Mouse (Mus musculus) embryonic fibroblast, embryonic 13.5 days (primary cell): ENCODE results near the gene BC048679.

Source experiments
- CTCF ChIP-seq: IDR thresholded peaks from 2 replicates; pipeline ENCODE4 v1.5.1; 2011; ENCODE audit warnings: mild to moderate bottlenecking, control low read depth, low read length, moderate library complexity, borderline replicate concordance; ENCODE audit not compliant: insufficient read depth
- POLR2A ChIP-seq: IDR thresholded peaks from 2 replicates; pipeline ENCODE4 v1.6.1; 2011; ENCODE audit warnings: low read depth, mild to moderate bottlenecking, control low read depth, low read length, moderate library complexity

DNA sequence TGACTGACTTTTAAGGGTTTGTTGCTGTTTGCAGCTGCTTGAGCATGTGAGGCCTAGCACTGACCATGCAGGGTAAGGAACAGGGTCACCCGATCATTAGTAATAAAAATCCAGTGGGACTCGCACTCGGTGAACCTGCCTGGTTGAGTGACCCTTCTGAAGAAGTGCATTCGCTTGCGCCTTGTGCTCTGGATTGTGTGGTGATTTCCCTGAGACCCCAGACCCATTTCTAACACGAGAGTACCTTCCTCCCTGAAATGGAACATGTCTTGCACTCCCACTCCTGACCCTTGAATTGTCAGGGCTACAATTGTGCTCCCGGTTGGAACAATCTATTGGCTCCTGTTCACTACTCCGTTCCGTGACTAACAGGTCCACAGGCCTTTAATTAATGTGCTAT is 5.5 kb downstream of the BC048679 start:
- no peak for TF ChIP-seq CTCF
- TF ChIP-seq POLR2A, result no peak
